Mouse (Mus musculus) neutrophil, adult 5-6 weeks (primary cell): ENCODE measurements around the gene Ngfr. TPM values are rescaled to one million over a fixed set of nuclear protein-coding genes. Genes with fewer than 3 reads are reported as not detected.

Experiments used
- ATAC-seq: fragments of 151-379, 151-347 bp; 2 replicates; pipeline ENCODE4 v1.8.0; 2017; ENCODE audit warnings: mild to moderate bottlenecking, moderate TSS enrichment; ENCODE audit not compliant: insufficient number of reproducible peaks, poor library complexity, low FRiP score, severe bottlenecking; ENCODE audit errors: extremely low read depth
- total RNA-seq: library from RNA; stranded (forward); fragments of 200-1000 nt; gene quantifications from 2 replicates; pipeline ENCODE4 v1.2.3, GENCODE M21; 2017

Gene Ngfr
- total RNA-seq, 1 experiment from 2014 or later, result 2.6 TPM

DNA sequence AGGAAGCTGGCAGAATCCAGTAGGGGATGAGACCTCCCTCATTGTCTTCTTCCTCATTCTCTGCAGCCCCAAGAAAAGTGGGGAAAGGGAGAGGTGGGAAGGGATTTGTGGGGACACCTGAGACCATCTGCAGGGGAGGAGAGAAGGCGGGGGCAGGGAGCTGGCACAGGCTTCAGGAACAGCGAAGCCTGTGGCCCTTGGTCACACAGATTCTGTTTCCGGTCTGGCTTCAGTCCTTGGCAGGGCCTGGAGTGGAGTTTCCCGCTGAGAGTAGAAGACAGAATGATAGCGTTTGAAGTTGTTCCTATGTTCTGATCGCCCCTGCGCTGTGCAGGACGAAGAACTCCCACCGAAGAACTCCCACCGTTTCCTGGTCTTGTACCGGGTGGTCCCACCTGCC, 9.2 kb upstream of the Ngfr start:
- ATAC-seq, result no peak

DNA sequence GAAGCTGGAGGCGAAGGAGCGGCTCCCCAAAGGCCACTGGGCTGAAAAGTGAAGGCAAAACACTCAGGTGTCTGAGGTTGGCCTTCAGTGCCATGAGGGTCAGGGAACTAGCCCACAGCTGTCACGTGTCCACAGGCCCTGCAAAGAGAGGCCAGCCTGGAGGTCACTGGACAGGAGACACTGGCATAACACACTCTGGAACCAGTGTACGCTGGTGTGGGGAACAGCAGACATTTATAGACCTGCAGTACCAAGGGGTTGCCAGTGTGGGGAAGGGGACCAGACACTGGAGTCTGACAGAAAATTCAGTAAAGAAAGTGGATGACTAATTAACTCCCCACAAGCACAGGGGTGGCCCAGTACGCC, 8.6 kb upstream of the Ngfr start:
- no peak for ATAC-seq

DNA sequence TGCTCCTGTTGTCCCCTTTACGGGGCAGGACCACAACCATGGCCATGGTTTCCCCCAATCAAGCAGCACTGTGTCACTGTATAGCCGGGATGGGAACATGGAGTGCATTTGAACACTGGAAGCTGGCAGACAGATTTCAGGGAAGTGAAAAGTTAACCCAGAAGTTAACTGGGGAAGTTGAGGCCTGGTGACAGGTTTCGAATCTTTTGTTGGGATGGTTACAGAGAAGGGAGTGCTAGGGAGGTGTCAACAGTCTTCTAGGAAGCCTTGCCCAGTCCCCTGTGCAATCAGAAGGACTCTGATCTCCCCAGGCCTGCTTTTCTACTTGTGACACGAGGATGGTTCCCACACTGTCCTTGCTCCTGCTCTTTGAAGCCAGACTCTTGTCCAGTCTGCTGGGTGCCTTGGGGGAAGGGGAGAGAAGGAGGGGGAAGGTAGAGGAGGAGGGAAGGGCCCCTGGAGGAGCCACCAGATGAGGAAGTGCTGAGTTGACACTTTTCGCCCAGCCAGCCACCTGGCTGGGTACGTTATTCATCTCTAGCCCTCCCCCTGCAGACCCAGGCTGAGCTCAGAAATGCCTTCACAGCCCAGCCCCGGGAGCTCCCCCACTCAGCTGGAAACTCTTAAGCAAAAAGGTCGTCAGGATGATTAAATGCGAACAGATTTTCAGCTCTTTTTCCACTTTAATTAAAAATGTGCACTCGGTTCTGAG, 8.1 kb upstream of the Ngfr start:
- no peak for ATAC-seq

DNA sequence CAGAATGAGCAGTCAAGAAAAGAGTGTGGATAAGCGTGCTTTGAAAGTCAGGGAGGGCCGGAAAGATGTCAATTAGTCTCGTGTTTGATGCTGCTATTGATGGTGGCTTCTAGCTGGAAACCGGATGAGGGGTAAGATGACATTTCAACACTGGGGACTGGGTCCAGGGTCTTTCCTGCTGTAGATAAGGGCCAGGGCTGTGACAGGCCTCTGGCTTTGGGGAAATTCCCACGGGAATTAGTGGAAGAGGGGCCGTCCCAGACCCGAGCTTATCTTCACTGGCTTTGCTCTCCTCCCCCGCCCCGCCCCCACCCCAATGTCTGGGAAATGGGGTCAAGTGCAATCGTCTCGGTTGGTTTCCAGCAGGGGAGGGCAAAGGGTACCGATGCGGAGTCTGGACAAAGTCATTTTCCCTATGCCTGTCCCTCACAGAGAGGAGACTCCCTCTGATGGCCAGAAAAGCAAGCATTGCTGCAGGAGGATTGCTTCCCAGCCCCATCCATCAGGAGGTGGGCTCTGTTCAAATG, 7.2 kb upstream of the Ngfr start:
- no peak for ATAC-seq

DNA sequence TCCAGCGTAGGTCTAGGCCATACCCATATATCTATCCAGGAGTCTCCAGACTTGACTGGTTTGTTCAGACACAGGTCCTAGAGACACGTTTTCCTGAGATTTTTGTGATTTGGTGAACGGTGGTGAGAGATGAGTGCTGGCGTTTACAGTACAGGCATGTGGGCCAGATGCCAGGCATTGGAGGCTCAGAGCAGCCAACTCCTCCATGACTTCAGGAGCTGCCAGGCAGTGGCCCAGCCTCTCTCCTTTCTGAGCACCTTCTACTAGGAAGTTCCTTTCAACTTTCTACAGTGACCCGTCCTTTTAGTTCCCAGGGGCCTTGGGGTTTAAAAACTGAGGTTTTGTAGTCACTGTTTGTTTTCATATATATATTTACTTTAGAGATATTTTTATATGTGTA, 6.0 kb upstream of the Ngfr start:
- no peak for ATAC-seq

DNA sequence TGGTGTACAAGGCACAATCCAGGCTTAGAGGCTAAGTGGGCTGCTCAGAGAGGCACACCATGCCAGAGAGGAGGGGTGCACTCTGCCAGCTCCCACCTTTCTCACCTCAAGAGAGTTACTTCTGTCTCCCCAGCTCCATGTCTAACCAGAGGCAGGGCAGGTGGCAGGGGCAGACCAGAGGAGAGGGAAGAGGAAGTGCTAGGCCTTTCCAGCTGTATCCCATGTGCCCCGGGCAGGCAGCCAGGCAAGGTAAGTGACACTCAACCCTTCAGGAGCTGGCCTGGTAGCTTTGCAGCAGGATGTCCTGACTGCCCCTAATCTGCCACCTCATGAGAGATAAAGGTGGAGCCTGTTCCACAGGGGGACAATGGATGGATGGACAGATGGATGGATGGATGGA, 5.2 kb upstream of the Ngfr start:
- ATAC-seq, result no peak

DNA sequence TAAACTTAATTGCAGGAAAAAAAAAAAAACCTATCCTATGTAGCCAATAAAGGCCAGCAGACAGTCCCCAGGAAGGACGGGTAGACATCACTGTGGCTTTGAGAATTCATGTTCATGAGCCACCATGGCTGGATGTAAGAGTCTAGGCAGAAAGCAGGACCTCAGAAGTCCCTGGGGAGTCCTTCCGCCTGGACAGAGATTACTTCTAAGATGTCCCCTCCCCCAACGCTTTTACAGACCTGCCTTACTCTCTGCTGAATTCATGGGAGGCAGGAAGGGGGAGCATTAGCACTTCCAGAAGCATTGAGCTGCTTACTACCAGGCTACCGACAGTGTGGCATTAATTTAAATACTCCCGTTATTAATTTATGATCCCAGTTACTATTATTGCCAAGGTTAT, 1.7 kb upstream of the Ngfr start:
- no peak for ATAC-seq

DNA sequence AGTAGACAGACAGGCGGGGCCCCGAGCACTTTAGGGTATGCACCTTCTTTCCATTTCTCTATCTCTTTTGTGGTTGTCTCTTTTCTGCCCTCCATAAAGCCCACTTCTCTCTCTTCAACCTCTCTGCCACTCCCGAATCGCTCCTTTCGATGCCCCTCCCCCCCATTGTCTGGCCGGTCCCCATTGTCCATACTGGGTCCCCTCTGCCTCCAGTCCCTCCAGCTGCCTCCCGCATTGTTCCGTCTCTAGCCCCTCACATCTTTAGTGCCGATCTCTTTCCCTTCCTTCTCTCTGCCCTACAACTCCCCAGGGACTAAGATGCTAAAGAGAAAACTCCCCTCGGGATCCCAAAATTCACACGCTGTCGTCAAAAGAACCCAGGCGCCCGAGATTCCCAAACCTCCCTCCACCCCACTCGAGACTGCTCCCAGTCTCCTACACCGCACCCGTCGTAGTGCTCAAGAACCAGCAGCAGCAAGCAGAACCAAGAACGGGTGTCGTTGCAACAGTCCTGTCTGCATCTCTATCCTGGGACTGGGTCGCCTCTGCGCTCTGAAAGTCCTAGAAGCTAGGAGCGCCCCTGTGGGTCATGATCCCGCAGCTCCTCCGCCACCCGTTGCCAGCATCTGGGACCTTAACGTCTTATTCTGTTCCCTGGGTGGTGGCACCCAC, 648 bp downstream of the Ngfr start:
- ATAC-seq, result no peak

DNA sequence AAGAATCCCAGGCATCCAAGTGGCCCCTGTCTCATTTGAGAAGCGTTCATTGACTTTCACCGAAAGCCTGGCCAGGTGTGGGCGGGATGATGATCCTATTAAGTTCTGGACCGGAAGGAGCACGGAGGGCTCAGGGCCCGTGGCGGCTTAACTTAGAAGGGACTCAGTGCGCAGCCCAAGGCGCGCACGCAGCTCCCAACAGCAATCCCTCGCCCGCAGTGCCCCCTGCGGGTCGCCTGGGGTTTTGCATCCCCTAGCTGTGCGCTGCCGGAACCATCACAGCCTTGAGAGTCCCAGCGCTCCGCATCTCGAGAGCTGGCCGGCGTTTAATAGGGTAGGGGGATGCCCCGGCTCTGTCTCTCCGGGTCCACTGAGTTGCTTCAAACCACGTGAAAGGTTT, 1.4 kb downstream of the Ngfr start:
- peak; percentile 50; the same call in 1 of the 2 replicates for ATAC-seq

DNA sequence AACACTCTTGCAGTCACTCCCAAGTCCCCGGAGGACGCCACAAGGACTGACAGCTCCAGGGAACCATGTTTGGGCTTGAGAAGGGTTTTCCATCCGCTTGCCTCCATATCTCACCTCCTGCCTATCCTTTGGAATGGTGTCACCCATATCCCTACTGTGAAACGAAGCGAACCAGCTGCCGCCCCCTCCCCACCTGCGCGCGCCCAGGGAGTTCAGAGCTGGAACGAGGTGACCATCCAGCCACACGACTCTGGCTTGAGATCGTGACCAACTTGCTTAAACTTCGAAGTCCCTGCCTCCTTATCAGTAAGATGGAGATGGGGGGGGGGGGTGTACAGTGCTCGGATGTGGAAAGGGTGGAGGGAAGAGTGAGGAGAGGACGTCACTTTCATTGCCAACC, 1.9 kb downstream of the Ngfr start:
- no peak for ATAC-seq

DNA sequence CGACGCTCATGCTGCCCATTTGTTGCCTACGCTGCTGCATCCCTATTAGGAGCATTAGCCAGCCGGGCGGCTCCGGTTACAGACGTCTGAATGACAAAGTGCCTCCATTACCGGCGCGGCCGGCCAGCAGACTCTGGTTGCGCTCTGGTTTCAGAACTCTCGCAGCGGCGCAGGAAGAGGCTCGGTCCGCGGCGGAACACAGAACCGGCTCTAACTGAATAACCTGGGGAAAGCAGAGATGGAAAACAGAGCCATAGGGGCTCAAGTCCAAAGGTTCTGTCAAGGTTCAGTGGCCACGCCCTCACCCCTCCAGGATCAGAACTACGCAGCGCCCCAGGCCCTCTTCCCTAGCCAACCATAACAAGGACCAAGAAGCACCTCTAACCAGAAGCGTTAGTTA, 2.3 kb downstream of the Ngfr start:
- no peak for ATAC-seq

DNA sequence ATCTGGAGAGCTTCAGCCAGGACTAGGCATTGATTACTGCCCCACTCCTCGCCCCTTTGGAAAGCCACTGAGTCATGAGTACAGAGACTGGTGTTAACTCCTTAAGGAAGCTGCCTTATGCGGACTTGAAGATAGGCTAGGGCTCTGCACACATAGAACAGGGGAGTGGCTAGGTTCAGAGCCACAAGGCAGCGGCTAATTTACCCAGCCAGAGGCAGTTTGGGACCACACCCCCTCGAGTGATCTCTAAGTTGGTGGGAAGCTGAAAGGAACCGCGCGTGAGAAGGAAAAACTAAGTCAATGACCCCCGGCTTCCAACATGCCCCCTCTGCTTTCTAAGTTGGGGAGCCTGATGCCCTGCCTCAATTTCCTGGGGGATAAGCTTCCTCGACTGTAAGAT, 2.9 kb downstream of the Ngfr start:
- ATAC-seq, result no peak

DNA sequence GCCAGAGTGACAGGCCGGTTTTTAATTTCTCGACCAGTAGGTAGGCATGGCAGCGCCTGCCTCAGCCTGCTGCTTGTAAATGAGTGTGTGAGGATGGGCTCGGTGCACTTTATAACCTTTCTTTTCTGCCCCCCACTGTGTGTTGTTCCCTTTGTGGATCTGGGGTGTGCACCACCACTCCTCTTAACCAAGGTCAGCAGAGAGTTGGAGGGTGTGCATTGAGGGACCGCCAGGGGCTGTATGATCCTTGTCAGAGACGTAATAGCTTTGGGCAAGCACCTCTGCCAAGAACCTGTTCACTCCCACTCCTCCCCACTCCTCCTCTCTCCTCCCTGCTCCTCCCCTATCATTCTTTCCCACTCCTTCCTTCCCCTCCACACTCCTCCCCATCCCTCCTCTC, 4.1 kb downstream of the Ngfr start:
- ATAC-seq, result no peak

DNA sequence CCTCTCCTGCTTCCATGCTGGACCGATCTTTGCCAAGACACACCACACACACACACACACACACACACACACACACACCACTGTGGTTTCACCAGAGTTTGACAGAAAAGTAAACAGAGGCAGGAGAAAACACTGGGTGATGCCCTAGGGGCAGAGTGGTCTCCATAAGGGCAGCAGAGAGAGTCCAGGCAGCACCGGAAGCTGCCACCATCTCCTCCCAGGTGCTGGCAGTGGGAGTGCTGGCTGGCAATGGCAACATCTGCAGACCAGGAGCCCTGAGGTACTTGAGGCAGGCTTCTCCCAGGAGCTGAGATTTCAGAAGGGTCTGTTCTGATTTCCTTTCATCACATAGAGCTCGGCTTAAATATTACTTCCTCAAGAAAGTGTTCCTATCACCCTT, 5.3 kb downstream of the Ngfr start:
- ATAC-seq, result no peak

DNA sequence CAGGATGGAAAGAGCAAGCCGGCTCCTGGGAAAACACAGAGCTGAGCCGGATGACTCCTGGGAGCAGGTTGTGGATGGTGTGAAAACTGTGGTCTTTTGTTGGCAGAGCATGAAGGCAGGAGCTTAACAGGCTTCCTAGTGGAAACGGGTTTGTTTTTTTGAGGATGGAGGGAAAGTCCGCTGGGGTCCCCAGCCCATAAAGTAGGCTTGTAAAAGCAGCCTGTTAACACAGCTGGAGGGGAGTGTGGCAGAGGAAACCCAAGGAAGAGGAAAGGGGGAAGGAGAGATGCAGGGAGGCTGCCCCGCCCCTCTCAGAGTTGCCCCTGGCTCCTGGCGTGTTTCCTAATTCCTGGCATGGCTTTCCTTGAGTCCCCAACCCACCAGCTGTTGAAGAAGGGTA, 8.1 kb downstream of the Ngfr start:
- no peak for ATAC-seq

DNA sequence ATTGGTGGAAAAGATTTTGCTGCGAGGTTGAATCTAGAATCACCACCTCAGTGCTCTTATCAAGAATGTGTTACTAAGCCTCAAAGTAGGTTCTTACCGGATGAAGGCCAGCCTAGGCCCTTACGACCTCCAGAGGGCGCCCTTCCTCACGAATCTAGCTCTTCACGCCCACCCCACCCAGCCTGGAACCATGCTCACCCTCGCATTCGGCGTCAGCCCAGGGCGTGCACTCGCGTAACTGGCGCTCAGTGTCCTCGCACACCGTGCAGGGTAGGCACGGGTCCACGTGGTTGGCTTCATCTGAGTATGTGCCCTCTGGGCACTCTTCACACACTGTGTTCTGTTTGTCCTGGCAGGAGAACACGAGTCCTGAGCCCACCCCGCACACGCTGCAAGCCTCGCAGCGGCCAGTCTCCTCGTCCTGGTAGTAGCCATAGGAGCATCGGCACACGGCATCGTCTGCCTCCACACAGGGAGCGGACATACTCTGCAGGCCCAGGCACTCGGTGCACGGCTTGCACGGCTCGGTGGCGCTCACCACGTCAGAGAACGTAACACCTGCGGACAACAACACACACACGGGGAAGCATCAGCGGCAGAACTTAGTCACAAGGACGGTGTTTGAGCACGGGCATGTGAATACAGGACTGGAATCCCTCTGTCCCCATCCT, 9.6 kb downstream of the Ngfr start:
- peak; percentile 37; the same call in 1 of the 2 replicates for ATAC-seq

DNA sequence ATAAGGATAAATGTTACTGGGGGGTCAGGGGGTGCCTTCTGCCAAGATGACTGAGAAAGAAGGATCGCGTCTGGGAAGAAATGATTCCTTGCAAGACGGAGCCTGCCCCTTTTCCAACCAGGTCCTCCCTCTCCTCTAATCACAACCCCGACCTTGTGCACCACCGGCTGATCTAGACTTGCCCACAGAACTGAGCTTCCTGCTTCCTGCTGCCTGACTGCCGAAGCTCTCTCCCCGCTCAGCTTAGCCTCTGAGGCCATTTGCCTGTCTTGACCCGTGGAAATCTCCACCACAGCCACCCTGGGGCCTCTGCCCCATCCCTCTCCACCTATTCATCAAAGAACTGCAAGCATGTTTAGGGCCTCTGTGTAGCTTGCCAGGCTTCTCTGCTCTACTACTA, 11.2 kb downstream of the Ngfr start:
- ATAC-seq, result no peak

DNA sequence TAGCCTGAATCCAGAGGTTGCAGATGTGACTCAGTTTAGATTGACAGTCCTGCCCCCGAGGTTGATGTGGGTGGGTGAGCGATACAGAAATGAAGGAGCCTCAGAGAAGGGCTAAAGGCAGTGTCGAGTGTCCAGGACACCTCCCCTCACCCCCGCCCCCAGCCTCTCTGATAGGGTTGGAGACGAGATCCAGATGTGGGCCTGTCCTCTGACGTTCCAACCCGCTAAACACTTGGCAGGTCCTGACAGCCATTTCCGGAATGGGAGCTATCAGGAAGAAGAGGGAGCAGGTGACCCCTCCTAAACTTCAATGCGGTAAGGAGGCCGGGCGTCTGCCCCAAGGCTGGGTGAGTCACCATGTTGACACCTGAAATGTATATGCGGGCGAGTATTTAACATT, 11.7 kb downstream of the Ngfr start:
- ATAC-seq, result no peak

DNA sequence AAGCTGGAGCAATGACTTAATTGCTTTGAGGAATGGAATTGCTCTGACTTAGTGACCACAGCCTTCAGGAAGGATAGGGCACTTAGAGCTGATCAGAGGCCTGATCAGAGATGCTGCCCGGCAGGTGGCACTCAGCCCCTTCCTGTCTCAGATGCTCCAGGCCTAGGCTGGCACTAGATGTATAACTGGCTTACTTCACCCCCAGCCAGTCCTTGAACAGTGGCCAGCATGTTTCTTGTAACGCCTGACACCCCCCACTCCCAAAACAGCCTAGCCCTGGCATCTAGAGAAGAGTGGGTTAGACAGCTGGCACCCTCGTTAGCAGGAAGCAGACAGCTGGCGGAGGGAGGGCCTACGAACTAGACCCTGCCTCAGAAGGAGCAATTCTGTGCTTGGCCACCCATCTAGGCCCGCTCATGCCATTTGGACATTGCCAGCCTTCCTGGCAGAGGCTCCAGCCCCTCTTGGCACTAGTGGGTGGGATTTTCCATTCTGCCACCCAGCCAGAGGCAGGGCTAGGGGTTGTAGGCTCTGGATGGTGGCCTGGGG, 12.7 kb downstream of the Ngfr start:
- no peak for ATAC-seq

DNA sequence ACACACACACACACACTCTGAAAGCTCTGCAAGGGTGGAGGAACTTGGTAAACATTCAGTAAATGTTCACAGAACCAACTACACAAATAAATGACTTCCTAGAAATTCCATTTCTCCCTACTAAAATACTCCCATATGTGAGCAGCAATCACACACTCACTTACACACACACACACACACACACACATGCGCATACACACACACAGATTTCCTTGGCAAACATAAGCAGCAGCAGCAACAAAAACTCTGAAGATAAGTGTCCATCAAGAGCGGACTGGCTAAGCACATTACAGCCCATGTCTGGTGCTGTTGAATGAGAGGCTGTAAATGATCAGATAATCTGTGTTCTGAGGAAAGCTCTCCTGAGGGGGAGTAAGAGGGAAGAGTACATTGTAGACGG, 15.3 kb downstream of the Ngfr start:
- no peak for ATAC-seq
